Mouse (Mus musculus): ENCODE measurements at regions not wholly inside any gene's neighbourhood (a gene's known extent, or its start where the extent isn't known, plus 50 kb on each side); places are given as distances from the start of the nearest gene placed in this dataset.
"Not testable (repeated sequence)": the region's sequence is repeated elsewhere in the genome, so short reads cannot be mapped to it uniquely, and the experiment has no call there.

DNA sequence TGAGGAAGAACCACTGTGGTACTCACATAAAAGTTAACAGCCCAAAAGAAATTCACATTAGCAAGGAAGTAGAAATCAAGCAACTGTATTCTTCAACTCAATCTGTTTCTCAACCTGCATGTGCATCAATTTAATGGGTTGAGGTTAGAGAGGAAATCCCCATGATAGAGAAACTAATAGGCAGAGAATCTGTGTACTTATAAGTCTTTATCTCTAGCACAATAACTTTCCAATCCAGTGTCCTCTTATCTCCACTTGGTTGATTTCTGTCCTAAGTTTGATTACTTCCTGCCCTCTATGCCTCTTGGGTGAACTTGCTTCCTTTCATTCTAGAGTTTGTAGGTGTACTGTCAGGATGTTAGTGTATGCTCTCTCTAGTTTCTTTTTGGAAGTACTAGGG is 925.6 kb upstream of the Zfp386 start:
- no peak for DNase-seq

GRCm38 (mm10) chr12:115132930-115133329 is 914.6 kb upstream of the Zfp386 start:
- DNase-seq, result not testable (repeated sequence)

GRCm38 (mm10) chr12:115145407-115145806 is 902.1 kb upstream of the Zfp386 start:
- not testable (repeated sequence) for DNase-seq

DNA sequence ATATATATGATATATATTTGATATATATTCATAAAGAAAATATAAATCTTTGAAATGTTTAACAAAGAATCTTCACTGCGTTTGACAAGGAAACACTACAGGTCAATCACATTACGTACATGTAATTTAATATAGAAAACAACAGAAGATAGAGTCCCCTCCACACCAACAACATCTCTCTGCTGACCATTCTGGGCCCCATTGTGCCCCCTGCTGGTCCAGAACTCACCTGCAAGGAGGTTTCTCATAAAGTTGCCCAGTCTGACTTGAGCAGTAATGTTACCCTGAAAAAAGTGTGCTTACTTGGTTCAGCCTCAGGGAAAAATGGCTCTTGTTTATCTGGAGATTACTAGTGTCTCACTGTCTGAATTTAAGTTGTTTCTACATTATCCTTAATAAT is 901.1 kb upstream of the Zfp386 start:
- DNase-seq, result not testable (repeated sequence)

DNA sequence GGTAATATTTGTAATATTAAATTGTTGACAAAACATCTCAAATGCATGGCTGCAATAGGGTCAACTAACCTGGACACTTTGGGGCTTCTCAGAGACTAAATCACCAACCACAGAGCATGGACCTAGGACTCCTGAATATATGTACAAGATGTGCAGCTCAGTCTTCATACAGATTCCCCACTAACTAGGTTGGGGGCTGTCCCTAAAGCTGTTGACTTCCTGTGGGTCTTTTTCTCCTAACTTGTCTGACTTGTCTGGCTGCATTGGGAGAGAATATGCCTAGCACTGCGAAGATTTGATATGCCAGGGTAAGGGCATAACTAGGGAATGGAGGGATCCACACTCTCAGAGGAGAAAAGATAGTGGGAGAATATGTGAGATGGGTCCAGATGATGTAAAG is 895.6 kb upstream of the Zfp386 start:
- DNase-seq, result not testable (repeated sequence)

GRCm38 (mm10) chr12:115158231-115158630 is 889.3 kb upstream of the Zfp386 start:
- DNase-seq, result not testable (repeated sequence)

- not testable (repeated sequence) for DNase-seq
Observed at GRCm38 (mm10) chr12:115158717-115159232, 888.7 kb upstream of the Zfp386 start.

DNA sequence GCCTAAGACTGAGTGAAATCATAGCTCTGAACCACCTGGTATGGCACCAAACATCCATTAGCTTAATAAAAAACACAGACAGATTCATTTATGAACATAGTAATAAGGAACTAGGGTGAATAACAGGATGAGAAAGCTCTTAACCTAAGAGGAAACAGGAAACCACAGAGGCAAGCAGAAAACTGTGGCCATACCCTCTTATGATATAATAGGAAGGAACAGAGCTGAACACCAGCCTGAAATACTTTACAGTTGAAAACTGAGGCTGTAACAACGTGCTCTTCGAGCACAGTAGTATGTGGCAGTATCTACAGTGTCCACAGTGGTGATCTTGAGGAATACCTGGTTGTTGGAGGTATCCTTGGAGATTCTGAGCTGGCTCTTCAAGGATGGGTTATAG is 882.0 kb upstream of the Zfp386 start:
- not testable (repeated sequence) for DNase-seq

DNA sequence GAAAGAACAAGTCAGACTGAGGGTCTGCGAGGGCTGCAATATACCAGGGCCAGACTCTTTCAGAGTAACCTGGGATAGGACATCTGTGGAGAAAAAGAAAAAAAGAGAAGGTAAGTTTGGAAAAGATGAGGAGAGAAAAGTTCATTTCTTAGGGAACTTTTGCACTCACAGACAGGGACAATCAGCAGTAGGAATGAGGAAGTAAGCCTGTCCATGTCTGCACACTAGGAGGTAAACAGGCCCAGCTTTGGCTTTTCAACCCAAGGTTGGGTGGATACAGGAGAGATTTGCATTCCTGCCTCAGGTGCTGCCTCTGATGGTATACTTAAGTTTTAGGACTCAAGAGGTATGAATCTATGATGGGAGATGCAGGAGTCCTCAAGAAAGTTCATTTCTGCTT is 881.5 kb upstream of the Zfp386 start:
- not testable (repeated sequence) for DNase-seq

DNA sequence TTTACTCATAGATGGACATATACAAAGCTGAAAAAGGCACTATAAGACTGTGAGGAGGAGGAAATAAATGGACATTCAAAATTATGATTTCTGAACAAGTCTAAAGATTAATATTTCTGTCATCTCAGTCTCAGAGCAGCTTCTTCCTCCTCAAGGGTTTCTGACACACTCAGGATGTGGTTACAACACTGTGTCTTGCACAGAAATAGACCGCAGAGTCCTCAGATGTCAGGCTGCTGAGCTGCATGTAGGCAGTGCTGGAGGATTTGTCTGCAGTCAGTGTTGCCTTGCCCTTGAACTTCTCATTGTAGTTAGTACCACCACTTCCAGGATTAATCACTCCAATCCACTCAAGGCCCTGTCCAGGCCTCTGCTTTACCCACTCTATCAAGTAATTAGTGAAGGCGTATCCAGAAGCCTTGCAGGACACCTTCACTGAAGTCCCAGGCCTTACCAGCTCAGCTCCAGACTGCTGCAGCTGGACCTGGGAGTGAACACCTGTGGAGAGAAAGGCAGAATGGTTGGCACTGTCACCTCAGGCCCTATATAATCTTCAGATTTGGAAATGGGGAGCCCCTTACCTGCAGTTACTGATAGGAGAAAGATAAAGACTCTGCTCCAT is 853.9 kb upstream of the Zfp386 start:
- no peak for DNase-seq

- DNase-seq, result no peak
Observed at GRCm38 (mm10) chr12:115197322-115198117, 850.0 kb upstream of the Zfp386 start.

DNA sequence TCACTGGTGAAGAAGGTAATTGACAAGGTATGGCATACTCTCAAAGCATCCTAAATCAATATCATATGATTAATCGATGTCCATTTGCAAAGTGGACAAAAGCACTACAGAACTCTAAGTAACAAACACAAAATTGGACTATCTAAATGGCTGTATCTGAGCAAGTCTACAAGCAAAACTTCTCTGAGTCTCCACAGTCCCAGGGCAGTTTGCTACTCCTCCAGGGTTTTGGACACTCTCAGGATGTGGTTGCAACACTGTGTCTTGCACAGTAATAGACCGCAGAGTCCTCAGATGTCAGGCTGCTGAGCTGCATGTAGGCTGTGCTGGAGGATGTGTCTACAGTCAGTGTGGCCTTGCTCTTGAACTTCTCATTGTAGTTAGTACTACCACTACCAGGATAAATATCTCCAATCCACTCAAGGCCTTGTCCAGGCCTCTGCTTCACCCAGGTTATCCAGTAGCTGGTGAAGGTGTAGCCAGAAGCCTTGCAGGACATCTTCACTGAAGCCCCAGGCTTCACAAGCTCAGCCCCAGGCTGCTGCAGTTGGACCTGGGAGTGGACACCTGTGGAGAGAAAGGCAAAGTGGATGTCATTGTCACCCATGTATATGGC is 839.6 kb upstream of the Zfp386 start:
- DNase-seq, result not testable (repeated sequence)

DNA sequence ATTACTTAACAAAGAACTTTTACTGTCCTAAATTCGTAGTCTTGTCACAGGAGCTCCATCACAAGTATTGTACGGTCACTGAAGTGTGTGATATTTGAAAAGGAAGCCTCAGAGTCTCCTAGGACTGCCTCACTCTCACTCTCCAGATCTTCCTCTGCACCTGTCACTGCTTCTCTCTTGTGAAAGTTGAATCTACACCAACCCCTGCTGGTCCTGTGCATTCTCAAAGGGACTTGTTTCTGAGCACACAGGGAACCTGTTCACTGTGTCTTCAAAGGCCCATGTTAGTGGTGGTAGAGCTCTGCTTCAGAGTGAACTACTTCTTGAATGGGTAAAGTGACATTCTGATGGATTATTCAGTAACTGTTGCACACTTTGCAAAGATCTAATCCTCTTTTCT is 824.9 kb upstream of the Zfp386 start:
- no peak for DNase-seq

DNA sequence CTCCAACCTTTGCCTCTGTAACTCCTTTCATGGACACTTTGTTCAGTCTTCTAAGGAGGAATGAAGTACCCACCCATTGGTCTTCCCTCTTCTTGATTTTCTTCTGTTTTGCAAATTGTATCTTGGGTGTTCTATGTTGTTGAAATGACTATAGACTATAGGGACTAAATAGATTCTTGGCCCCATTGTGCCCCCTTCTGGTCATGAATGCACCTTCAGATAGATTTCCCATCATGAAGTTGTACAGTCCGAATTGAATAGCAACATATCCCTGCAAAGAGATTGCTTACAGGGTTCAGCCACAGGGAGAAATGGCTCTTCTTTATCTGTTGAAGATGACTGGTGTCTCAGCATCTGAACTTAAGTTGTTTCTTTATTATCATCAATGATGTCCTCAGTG is 817.6 kb upstream of the Zfp386 start:
- no peak for DNase-seq

DNA sequence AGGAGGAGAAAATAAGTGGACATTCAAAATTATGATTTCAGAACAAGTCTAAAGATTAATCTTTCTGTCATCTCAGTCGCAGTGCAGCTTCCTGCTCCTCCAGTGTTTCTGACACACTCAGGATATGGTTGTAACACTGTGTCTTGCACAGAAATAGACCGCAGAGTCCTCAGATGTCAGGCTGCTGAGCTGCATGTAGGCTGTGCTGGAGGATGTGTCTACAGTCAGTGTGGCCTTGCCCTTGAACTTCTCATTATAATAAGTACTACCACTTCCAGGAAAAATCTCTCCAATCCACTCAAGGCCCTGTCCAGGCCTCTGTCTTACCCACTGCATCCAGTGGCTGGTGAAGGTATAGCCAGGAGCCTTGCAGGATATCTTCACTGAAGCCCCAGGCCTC is 804.9 kb upstream of the Zfp386 start:
- DNase-seq, result not testable (repeated sequence)

- DNase-seq, result not testable (repeated sequence)
Observed at GRCm38 (mm10) chr12:115247298-115247697, 800.2 kb upstream of the Zfp386 start.

DNA sequence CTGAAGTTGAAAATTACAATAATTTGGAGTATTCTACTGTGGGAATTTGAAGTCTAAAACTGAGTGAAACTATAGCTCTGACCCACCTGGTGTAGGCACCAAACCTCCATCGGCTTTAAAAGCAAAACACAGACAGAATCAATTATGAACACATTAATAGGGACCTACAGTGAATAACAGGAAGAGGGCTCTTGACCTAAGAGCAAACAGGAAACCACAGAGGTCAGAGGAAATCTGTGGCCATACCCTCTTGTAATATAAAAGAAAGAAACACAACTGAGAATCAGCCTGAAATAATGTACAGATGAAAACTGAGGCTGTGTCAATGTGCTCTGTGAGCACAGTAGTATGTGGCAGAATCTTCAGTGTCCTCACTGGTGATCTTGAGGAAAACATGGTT is 789.7 kb upstream of the Zfp386 start:
- no peak for DNase-seq

- no peak for DNase-seq
Observed at GRCm38 (mm10) chr12:115258744-115259143, 788.8 kb upstream of the Zfp386 start.

- DNase-seq, result not testable (repeated sequence)
Observed at GRCm38 (mm10) chr12:115262431-115262830, 785.1 kb upstream of the Zfp386 start.

DNA sequence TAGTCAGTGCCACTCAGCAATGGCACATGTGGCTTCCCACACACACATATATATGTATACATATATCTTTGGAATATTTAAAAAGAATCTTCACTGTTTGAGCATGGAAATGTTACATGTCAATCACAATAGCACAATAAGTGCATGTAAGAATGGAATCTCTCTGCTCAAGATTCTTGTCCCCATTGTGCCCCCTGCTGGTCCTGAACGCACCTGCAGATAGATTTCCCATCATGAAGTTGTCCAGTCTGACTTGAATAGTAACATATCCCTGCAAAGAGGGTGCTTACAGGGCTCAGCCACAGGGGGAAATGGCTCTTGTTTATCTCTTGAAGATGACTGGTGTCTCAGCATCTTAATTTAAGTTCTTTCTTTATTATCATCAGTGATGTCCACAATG is 770.8 kb upstream of the Zfp386 start:
- DNase-seq, result not testable (repeated sequence)

GRCm38 (mm10) chr12:115293772-115294171 is 753.8 kb upstream of the Zfp386 start:
- DNase-seq, result not testable (repeated sequence)

GRCm38 (mm10) chr12:115298041-115298440 is 749.5 kb upstream of the Zfp386 start:
- DNase-seq, result peak; percentile 1

GRCm38 (mm10) chr12:115311956-115312355 is 735.6 kb upstream of the Zfp386 start:
- DNase-seq, result no peak

- not testable (repeated sequence) for DNase-seq
Observed at GRCm38 (mm10) chr12:115312604-115313003, 734.9 kb upstream of the Zfp386 start.

Data from lung, postnatal 14 days (tissue).